Mouse (Mus musculus) limb, embryonic 14.5 days (tissue): ENCODE measurements around the gene Tmem219. TPM values are rescaled to one million over a fixed set of nuclear protein-coding genes. Genes with fewer than 3 reads are reported as not detected.

Experiments used
- ATAC-seq: fragments of 200-750 bp; cut with Nextera tagmentation; 2 replicates; pipeline ENCODE4 v1.8.0; 2017; ENCODE audit warnings: low read depth, moderate number of reproducible peaks, moderate TSS enrichment; ENCODE audit not compliant: low FRiP score
- DNase-seq: peaks from one replicate; pipeline ENCODE4 v3.0.0-alpha.2; 2015; ENCODE audit warnings: low spot score
- H3K27ac ChIP-seq: fragments of 300-500 bp; sonication (generic); replicated peaks from 2 replicates; pipeline ENCODE4 v1.5.1; 2014; ENCODE audit warnings: low read depth, mild to moderate bottlenecking, low read length, moderate library complexity, mixed read lengths
- H3K27me3 ChIP-seq: fragments of 300-500 bp; sonication (generic); 2 replicates; pipeline ENCODE4 v1.6.1; 2014; ENCODE audit warnings: low read length, mixed read lengths; ENCODE audit not compliant: control insufficient read depth, insufficient read depth
- H3K36me3 ChIP-seq: fragments of 300-500 bp; sonication (generic); 2 replicates; pipeline ENCODE4 v1.6.1; 2014; ENCODE audit warnings: mild to moderate bottlenecking, low read length, moderate library complexity, mixed read lengths; ENCODE audit not compliant: control insufficient read depth, insufficient read depth
- H3K4me1 ChIP-seq: fragments of 300-500 bp; sonication (generic); 2 replicates; pipeline ENCODE4 v1.6.1; 2014; ENCODE audit warnings: antibody characterized with exemption, low read length, mixed read lengths; ENCODE audit not compliant: control insufficient read depth, insufficient read depth
- H3K4me2 ChIP-seq: fragments of 300-500 bp; sonication (generic); replicated peaks from 2 replicates; pipeline ENCODE4 v1.6.1; 2014; ENCODE audit warnings: low read depth, mild to moderate bottlenecking, low read length, moderate library complexity; ENCODE audit not compliant: severe bottlenecking
- H3K4me3 ChIP-seq: fragments of 300-500 bp; sonication (generic); replicated peaks from 2 replicates; pipeline ENCODE4 v1.5.1; 2014; ENCODE audit warnings: low read length
- H3K9ac ChIP-seq: fragments of 300-500 bp; sonication (generic); 2 replicates; pipeline ENCODE4 v1.6.1; 2014; ENCODE audit warnings: mild to moderate bottlenecking, low read depth, low read length, moderate library complexity; ENCODE audit not compliant: severe bottlenecking
- H3K9me3 ChIP-seq: fragments of 300-500 bp; sonication (generic); 2 replicates; pipeline ENCODE4 v1.6.1; 2016; ENCODE audit warnings: low read length; ENCODE audit not compliant: control insufficient read depth
- POLR2A ChIP-seq: fragments of 200-500 bp; IDR thresholded peaks from 2 replicates; pipeline ENCODE4 v1.8.0; 2012; ENCODE audit warnings: inconsistent platforms, mild to moderate bottlenecking, moderate library complexity, borderline replicate concordance; ENCODE audit not compliant: insufficient read depth, insufficient read length; ENCODE audit errors: extremely low read depth
- WGBS: fragments of 180-500 bp; shearing (Covaris S2); extraction: QIAGEN DNeasy Blood & Tissue Kit; methylation state at CpG from one replicate; pipeline ENCODE4 v1.1.7; 2014; 5-methylcytosine and 5-hydroxymethylcytosine counted together
- polyA plus RNA-seq, 2 experiments: library from polyadenylated mRNA; depleted of rRNA in 1 of 2; stranded (reverse) in 1 of 2; unstranded in 1 of 2; fragments of >200 nt; fragmentation: Nextera tagmentation in 1 of 2; extraction: Ambion mirVana in 1 of 2; gene quantifications; 2 replicates each; pipeline versions ENCODE4 v1.2.1 to v1.2.3; 2012 to 2014

The Tmem219 gene
- polyA plus RNA-seq, 2 experiments: 31.0 to 33.2 TPM

DNA sequence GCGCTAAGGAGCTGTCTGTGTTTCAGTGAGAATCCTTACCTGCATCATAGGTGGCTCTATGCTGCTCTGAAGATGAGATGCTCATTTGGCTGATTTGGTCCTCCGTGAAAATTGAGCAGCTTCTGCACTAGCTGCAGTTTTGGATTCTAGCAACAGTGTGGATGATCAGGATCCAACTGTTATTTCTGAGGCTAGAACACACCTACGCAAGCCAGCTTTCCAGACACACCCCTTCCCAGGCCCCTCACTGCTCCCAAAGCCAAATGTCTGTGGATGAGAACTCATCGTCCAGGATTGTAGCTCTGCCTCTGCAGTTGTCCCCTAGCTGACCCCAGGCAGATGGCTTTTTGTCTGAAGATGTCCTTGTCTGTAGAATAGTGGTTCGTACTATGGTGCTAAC, 38.4 kb upstream of the Tmem219 start:
- H3K4me3 ChIP-seq: no peak overlapping the region
- H3K27me3 ChIP-seq: peaks cover 20% of the 10 kb centered on the region
- DNase-seq (no peak), ATAC-seq (no peak)
- no peaks in the 10 kb centered on the region for H3K4me1 ChIP-seq
- H3K9me3 ChIP-seq: no peaks in the 10 kb centered on the region
- WGBS: 84% methylated on average over 5 of the region's 5 CpGs
- no peak overlapping the region for H3K9ac ChIP-seq
- no peak overlapping the region for H3K27ac ChIP-seq
- no peaks in the 10 kb centered on the region for H3K36me3 ChIP-seq
- TF ChIP-seq POLR2A: no peak
- H3K4me2 ChIP-seq: no peak overlapping the region

- peaks cover 20% of the 10 kb centered on the region for H3K27me3 ChIP-seq
- H3K9me3 ChIP-seq: no peaks in the 10 kb centered on the region
- no peak overlapping the region for H3K4me2 ChIP-seq
- H3K4me3 ChIP-seq: no peak overlapping the region
- no peak for ATAC-seq
- H3K27ac ChIP-seq: no peak overlapping the region
- no peak overlapping the region for H3K9ac ChIP-seq
- no peaks in the 10 kb centered on the region for H3K36me3 ChIP-seq
- DNase-seq: no peak
- TF ChIP-seq POLR2A: no peak
- 66% methylated on average over 9 of the region's 9 CpGs for WGBS
- H3K4me1 ChIP-seq: no peaks in the 10 kb centered on the region
Measured at GRCm38 (mm10) chr7:126959780-126960179, 37.1 kb upstream of the Tmem219 start.

DNA sequence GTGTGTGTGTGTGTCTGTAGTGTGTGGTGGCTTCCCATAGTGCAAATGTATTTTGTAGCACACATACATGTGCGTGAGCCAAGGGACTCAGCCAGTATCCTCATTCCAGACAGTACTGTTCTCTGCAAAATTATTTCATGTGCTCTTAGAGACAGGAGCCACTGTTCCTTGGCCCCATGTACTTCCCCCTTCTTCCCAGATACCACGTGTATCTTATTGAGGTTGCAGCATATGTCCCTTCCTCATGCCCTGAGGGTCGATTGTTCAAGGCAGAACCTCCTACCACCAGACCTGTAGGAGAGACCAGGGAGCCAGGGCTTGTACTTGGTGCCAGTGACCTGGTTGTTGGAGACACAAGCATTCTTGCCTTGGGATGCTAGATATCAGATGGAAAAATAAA, 32.4 kb upstream of the Tmem219 start:
- Histone ChIP-seq H3K9ac (no peak overlapping the region), H3K4me1 (peaks cover 5% of the 10 kb centered on the region; the same call in 1 of the 2 replicates), H3K4me3 (no peak overlapping the region), H3K9me3 (no peaks in the 10 kb centered on the region), H3K27me3 (peaks cover 16% of the 10 kb centered on the region), H3K36me3 (no peaks in the 10 kb centered on the region), H3K27ac (no peak overlapping the region), H3K4me2 (no peak overlapping the region)
- WGBS: 60% methylated on average over 3 of the region's 3 CpGs
- no peak for DNase-seq
- no peak for ATAC-seq
- TF ChIP-seq POLR2A: no peak

- ATAC-seq (no peak), DNase-seq (no peak)
- Histone ChIP-seq H3K4me1 (peaks cover 8% of the 10 kb centered on the region; the same call in 1 of the 2 replicates), H3K27me3 (peaks cover 19% of the 10 kb centered on the region), H3K4me2 (peak overlapping the region; percentile 15; the same call in 1 of the 2 replicates), H3K36me3 (no peaks in the 10 kb centered on the region), H3K4me3 (no peak overlapping the region), H3K9ac (no peak overlapping the region), H3K27ac (no peak overlapping the region), H3K9me3 (no peaks in the 10 kb centered on the region)
- TF ChIP-seq POLR2A: no peak
- 6% methylated on average over 7 of the region's 8 CpGs for WGBS
Measured at GRCm38 (mm10) chr7:126952646-126953045, 29.9 kb upstream of the Tmem219 start.

DNA sequence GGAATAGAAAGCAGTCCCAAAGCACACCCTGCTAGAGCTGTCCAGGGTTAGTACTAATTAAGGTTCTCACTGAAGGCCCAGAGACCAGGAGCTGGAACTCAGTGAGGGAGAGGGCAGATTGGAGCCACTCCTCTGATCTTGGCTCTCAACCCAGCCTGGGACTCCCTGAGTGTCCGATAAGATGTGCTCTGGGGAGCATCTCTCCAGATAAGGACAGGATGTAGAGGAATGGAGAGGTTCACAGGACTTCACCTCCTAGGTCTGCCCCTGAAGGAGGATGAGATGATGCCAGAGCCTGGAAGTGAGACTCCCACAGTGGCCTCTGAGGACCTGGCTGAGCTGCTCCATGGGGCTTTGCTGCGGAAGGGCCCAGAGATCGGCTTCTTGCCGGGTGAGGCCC, 29.0 kb upstream of the Tmem219 start:
- DNase-seq: no peak
- Histone ChIP-seq H3K4me3 (no peak overlapping the region), H3K27ac (no peak overlapping the region), H3K4me1 (peaks cover 8% of the 10 kb centered on the region; the same call in 1 of the 2 replicates), H3K36me3 (no peaks in the 10 kb centered on the region), H3K9me3 (no peaks in the 10 kb centered on the region), H3K4me2 (0 out of 2 replicates have a peak overlapping the region, but pooled peaks have one; percentile 1), H3K27me3 (peaks cover 19% of the 10 kb centered on the region), H3K9ac (no peak overlapping the region)
- TF ChIP-seq POLR2A: no peak
- no peak for ATAC-seq
- WGBS: 34% methylated on average over 4 of the region's 4 CpGs
